In genomic region chr2:167059960-167060359, GRCm38 (mm10) we compare ENCODE assay signal across 10 mouse cellular contexts. TPM values are rescaled to one million over a fixed set of nuclear protein-coding genes. Genes with fewer than 3 reads are reported as not detected.
DNase-seq lines count a peak whose midpoint lies in the region; TF ChIP-seq lines count a peak whose summit lies in the region.
"Had no signal": no experiment of that assay in that cellular context is flagged by ENCODE, and none has a peak within 500 bp of the region (broad histone marks: within the 10 kb centered on the region; RNA-seq: fewer than 3 reads in every experiment).

No protein-coding gene starts in this region.

- peaks cover 91% of the 10 kb centered on the region for H3K79me2 ChIP-seq in macrophage (ENCODE audit: inconsistent target)

- peak overlapping the region; percentile 28; the same call in 1 of the 2 replicates for H3K27ac ChIP-seq in layer of hippocampus, adult 2 months
- peak overlapping the region; percentile 46 for H3K27ac ChIP-seq in brown adipose tissue, adult 24 weeks (replicated peaks; ENCODE audit: low read depth, low read length)
- peak overlapping the region; percentile 95 for H3K27ac ChIP-seq in macrophage

- 75% methylated on average over 11 of the region's 12 CpGs for WGBS in macrophage (ENCODE audit: missing documents)

- H3K4me3 ChIP-seq in layer of hippocampus, adult 2 months, result no peak overlapping the region
- H3K4me3 ChIP-seq in brown adipose tissue, adult 24 weeks (ENCODE audit: insufficient read depth, low read depth, low read length), result peak overlapping the region; percentile 36
- H3K4me3 ChIP-seq in macrophage (ENCODE audit: inconsistent target), result peak overlapping the region; percentile 86

- no peak for DNase-seq in layer of hippocampus, adult 2 months (ENCODE audit: low spot score in 2 of 2)
- no peak for DNase-seq in layer of hippocampus, postnatal 36 days
- DNase-seq in kidney, adult 11 months, result peak; percentile 76
- no peak for DNase-seq in layer of hippocampus, adult 8-10 months (ENCODE audit: low spot score in 2 of 2)
- no peak for DNase-seq in embryo, embryonic 9.5 days (ENCODE audit: extremely low spot score)
- DNase-seq in left cerebral cortex, adult 18-20 months (ENCODE audit: low spot score in 2 of 2), result no peak
- DNase-seq: cerebellum, adult 9-10 months; thymus, postnatal 36 days had no signal

- H3K36me3 ChIP-seq in macrophage (ENCODE audit: inconsistent target), result peaks cover 25% of the 10 kb centered on the region

- no peak for TF ChIP-seq CTCF in layer of hippocampus, adult 2 months (conservative IDR thresholded peaks at IDR 0.05)

- H3K4me1 ChIP-seq in brown adipose tissue, adult 24 weeks (ENCODE audit: control insufficient read depth, insufficient read depth, insufficient read length, low read length), result peaks cover 22% of the 10 kb centered on the region

RNA-seq across cellular contexts. Expression of gene Znfx1, which starts 2.9 kb away (rescaled TPM):
- total RNA-seq in layer of hippocampus, adult 2 months (2021), result 10 to 100 TPM; 38.5 to 45.6 TPM
- 10 to 100 TPM; 42.7 to 49.1 TPM for total RNA-seq in layer of hippocampus, postnatal 36 days (2021)
- polyA plus RNA-seq in brown adipose tissue, adult 24 weeks (2012; ENCODE audit: insufficient read depth, insufficient read length, missing spikeins), result 20.1 and 24.6 TPM in 2 replicates
- total RNA-seq in macrophage (2018; cell fraction: chromatin; rRNA removed), result 100 to 1,000 TPM; 140 to 707 (median 513) TPM
- 100 to 1,000 TPM; 148 to 640 (median 330) TPM for total RNA-seq in macrophage (2018; cell fraction: cytosol; rRNA removed)
- total RNA-seq in macrophage (2018; cell fraction: nucleus; rRNA removed), result 100 to 1,000 TPM; 164 to 846 (median 558) TPM
- polyA plus RNA-seq in macrophage (2018), result 128 to 243 TPM (median 153 TPM) in 3 replicates
- total RNA-seq in layer of hippocampus, adult 8-10 months (2022), result 10 to 100 TPM; 52.2 to 54.7 (median 52.5) TPM
- 10 to 100 TPM; 77.2 to 78.9 TPM for total RNA-seq in left cerebral cortex, adult 18-20 months (2021)

RNA-seq across cellular contexts. Expression of gene Ddx27, which starts 45.0 kb away (rescaled TPM):
- 10 to 100 TPM; 32.8 to 37.5 TPM for total RNA-seq in layer of hippocampus, adult 2 months (2021)
- total RNA-seq in layer of hippocampus, postnatal 36 days (2021), result 10 to 100 TPM; 28.6 to 34.2 TPM
- 16.1 and 20.4 TPM in 2 replicates for polyA plus RNA-seq in brown adipose tissue, adult 24 weeks (2012; ENCODE audit: insufficient read depth, insufficient read length, missing spikeins)
- total RNA-seq in macrophage (2018; cell fraction: chromatin; rRNA removed), result 100 to 1,000 TPM in 1 of 26 experiments, 10 to 100 TPM in 25; 22.9 to 107 (median 48.0) TPM
- 10 to 100 TPM; 16.7 to 23.4 (median 20.4) TPM for total RNA-seq in macrophage (2018; cell fraction: cytosol; rRNA removed)
- 10 to 100 TPM; 16.6 to 64.4 (median 23.7) TPM for total RNA-seq in macrophage (2018; cell fraction: nucleus; rRNA removed)
- polyA plus RNA-seq in macrophage (2018), result 15.6 to 38.1 TPM (median 33.2 TPM) in 3 replicates
- total RNA-seq in layer of hippocampus, adult 8-10 months (2022), result 10 to 100 TPM; 30.4 to 34.8 (median 33.5) TPM
- total RNA-seq in left cerebral cortex, adult 18-20 months (2021), result 10 to 100 TPM; 27.8 to 28.6 TPM

Comparison
In these comparisons a context has a peak if more than half of its experiments do, and no peak if none do; other contexts are left out.
1. H3K27ac ChIP-seq: peak in every context shown above with its lines; median percentile 95 in macrophage; 46 in brown adipose tissue, adult 24 weeks; 28 in layer of hippocampus, adult 2 months.